Mouse (Mus musculus): ENCODE measurements around the gene Itgb3. TPM values are rescaled to one million over a fixed set of nuclear protein-coding genes. Genes with fewer than 3 reads are reported as not detected.
A peak's percentile ranks its signal among the peaks of the same experiment; 100 is the strongest.

The Itgb3 gene
- polyA plus RNA-seq, 1 experiment from 2014 or later: 0.24 TPM

DNA sequence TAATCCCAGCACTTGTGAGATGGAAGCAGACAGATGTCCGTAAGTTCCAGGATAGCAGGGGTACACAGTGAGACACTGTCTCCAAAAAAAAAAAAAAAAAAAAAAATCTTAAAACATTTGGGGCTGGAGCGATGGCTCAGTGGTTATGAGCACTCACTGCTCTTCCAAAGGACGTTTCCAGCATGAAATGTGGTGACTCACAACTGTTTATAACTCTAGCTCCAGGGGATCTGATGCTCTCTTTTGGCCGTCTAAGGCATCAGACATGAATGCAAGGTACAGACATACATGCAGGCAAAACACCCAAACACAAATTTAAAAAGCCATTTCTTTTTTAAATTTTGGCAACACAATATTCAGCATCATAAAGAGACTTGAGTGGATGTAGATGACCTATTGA lies 65.6 kb downstream of the Itgb3 start:
- Histone ChIP-seq H3K27me3 (replicated peaks; ENCODE audit: control insufficient read depth, insufficient read depth, low read length) (no peaks in the 10 kb centered on the region), H3K4me2 (ENCODE audit: low read length) (no peak overlapping the region), H3K9ac (ENCODE audit: low read length) (no peak overlapping the region), H3K4me1 (ENCODE audit: control insufficient read depth, insufficient read depth, low read length) (no peaks in the 10 kb centered on the region), H3K27ac (ENCODE audit: low read depth, low read length) (no peak overlapping the region), H3K36me3 (ENCODE audit: control insufficient read depth, insufficient read depth, low read length) (no peaks in the 10 kb centered on the region), H3K9me3 (replicated peaks; ENCODE audit: control insufficient read depth, low read length) (no peaks in the 10 kb centered on the region), H3K4me3 (ENCODE audit: low read depth, low read length) (no peak overlapping the region)
- ATAC-seq: no peak
- 78% methylated on average over 4 of the region's 4 CpGs for WGBS
- no peak for DNase-seq (ENCODE audit: low spot score)

DNA sequence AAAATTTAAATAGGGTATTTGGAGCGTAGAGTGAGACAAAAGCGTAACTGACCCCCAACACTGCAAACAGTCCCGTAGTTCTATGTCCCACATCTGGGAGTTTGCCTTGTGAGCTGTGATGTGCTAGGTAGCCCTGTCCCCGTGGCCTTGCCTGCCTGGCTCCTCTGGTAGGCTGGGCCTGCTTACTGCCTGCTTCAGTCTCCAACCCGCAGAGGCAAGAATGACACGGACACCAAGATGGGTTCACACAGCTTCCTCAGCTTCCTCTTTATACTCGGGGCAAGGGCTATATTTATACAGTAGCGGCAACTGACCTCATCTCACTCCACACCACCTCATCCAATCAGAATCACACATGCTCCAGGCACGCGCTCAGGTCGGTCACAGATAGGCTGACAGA lies 67.0 kb downstream of the Itgb3 start:
- no peak overlapping the region for H3K9ac ChIP-seq (ENCODE audit: low read length)
- WGBS: 94% methylated on average over 11 of the region's 11 CpGs
- H3K36me3 ChIP-seq (ENCODE audit: control insufficient read depth, insufficient read depth, low read length): no peaks in the 10 kb centered on the region
- no peak overlapping the region for H3K4me2 ChIP-seq (ENCODE audit: low read length)
- no peak overlapping the region for H3K4me3 ChIP-seq (ENCODE audit: low read depth, low read length)
- DNase-seq (ENCODE audit: low spot score) (no peak), ATAC-seq (no peak)
- H3K9me3 ChIP-seq (replicated peaks; ENCODE audit: control insufficient read depth, low read length): no peaks in the 10 kb centered on the region
- no peak overlapping the region for H3K27ac ChIP-seq (ENCODE audit: low read depth, low read length)
- no peaks in the 10 kb centered on the region for H3K4me1 ChIP-seq (ENCODE audit: control insufficient read depth, insufficient read depth, low read length)
- H3K27me3 ChIP-seq (replicated peaks; ENCODE audit: control insufficient read depth, insufficient read depth, low read length): no peaks in the 10 kb centered on the region

DNA sequence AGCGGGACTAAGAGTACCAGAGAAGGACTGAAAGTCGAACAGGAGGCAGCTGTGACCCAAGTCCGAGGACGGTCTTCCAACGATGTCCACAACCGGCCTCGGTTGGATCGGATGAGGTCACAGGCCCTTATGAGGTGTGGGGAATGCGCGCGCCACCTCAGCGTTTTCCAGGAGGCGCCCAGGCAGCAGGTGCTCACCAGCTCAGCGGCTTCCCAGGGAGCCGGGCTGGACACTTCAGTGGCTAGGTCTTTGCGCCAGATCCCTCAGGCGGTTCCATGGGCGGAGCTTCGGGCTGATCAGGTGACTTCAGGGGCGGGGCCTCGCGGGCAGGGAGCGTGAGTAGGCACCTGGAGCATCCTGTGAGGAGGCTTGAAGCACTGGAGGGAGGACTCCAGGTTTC lies 77.7 kb downstream of the Itgb3 start, which contains the start of gene Gm11639:
Gene Gm11639 (plus strand): TSS at position 160 of the 400 bp plus-strand sequence.
- H3K4me3 ChIP-seq (ENCODE audit: low read depth, low read length): no peak within 1 kb of the TSS
- WGBS: 33% methylated on average over 23 of the region's 23 CpGs

DNA sequence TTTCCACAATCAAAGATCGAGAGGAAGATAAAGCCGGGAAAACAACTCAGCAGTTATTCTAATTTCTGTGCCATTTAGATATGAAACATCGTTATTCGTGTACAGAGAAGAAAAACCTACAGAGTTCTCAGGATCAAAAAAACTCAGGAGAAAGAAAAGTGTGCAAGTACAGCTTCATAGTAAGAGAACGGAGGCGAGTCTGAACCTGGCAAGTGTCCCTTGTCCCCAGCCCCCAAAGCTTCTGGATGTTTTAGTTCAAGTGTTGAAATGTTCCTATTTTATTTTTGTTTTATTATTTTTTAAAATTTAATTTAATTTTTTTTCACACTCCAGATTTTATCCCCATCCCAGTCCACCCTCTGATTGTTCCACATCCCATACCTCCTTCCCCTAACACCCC lies 85.4 kb downstream of the Itgb3 start:
- no peaks in the 10 kb centered on the region for H3K4me1 ChIP-seq (ENCODE audit: control insufficient read depth, insufficient read depth, low read length)
- WGBS: 89% methylated on average over 6 of the region's 6 CpGs
- no peak overlapping the region for H3K4me3 ChIP-seq (ENCODE audit: low read depth, low read length)
- H3K9ac ChIP-seq (ENCODE audit: low read length): no peak overlapping the region
- H3K9me3 ChIP-seq (replicated peaks; ENCODE audit: control insufficient read depth, low read length): no peaks in the 10 kb centered on the region
- no peaks in the 10 kb centered on the region for H3K36me3 ChIP-seq (ENCODE audit: control insufficient read depth, insufficient read depth, low read length)
- H3K4me2 ChIP-seq (ENCODE audit: low read length): no peak overlapping the region
- DNase-seq (ENCODE audit: low spot score) (no peak), ATAC-seq (no peak)
- no peak overlapping the region for H3K27ac ChIP-seq (ENCODE audit: low read depth, low read length)
- no peaks in the 10 kb centered on the region for H3K27me3 ChIP-seq (replicated peaks; ENCODE audit: control insufficient read depth, insufficient read depth, low read length)

More for the DNA sequence above, 77.7 kb downstream of the Itgb3 start, which contains the start of gene Gm11639:
- H3K4me1 ChIP-seq (ENCODE audit: control insufficient read depth, insufficient read depth, low read length): no peaks in the 10 kb centered on the region
- H3K27me3 ChIP-seq (replicated peaks; ENCODE audit: control insufficient read depth, insufficient read depth, low read length): no peaks in the 10 kb centered on the region
- no peaks in the 10 kb centered on the region for H3K36me3 ChIP-seq (ENCODE audit: control insufficient read depth, insufficient read depth, low read length)
- no peaks in the 10 kb centered on the region for H3K9me3 ChIP-seq (replicated peaks; ENCODE audit: control insufficient read depth, low read length)
- no peak within 1 kb of the TSS for H3K9ac ChIP-seq (ENCODE audit: low read length)
- peak within 1 kb of the TSS; percentile 21; the same call in 1 of the 2 replicates for H3K4me2 ChIP-seq (ENCODE audit: low read length)
- ATAC-seq (no peak), DNase-seq (ENCODE audit: low spot score) (no peak)
- H3K27ac ChIP-seq (ENCODE audit: low read depth, low read length): no peak within 1 kb of the TSS

DNA sequence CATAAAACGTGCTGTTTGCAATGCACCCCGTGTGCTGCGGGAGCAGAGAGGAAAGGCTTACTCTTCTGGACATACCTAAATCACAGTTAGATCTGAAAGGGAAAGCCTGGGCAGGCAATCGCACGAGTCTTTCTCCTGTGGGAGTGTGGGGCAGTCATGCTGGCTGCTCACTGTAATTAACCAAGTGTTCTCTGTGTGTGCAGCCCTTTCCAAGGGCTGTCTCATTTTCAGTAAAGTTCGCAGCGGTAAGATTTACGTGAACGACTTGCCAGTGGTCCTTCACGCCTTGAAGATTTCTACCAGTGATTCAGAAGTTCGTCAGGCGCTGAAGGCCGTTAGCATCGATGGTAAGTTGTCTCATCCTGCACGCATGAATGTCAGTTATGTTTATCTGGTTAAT lies 96.3 kb downstream of the Itgb3 start:
- Histone ChIP-seq H3K9ac (ENCODE audit: low read length) (no peak overlapping the region), H3K27me3 (replicated peaks; ENCODE audit: control insufficient read depth, insufficient read depth, low read length) (no peaks in the 10 kb centered on the region), H3K36me3 (ENCODE audit: control insufficient read depth, insufficient read depth, low read length) (no peaks in the 10 kb centered on the region), H3K4me1 (ENCODE audit: control insufficient read depth, insufficient read depth, low read length) (no peaks in the 10 kb centered on the region), H3K27ac (ENCODE audit: low read depth, low read length) (no peak overlapping the region), H3K4me2 (ENCODE audit: low read length) (no peak overlapping the region), H3K4me3 (ENCODE audit: low read depth, low read length) (no peak overlapping the region), H3K9me3 (replicated peaks; ENCODE audit: control insufficient read depth, low read length) (no peaks in the 10 kb centered on the region)
- WGBS: 62% methylated on average over 15 of the region's 15 CpGs
- DNase-seq (ENCODE audit: low spot score) (no peak), ATAC-seq (no peak)

DNA sequence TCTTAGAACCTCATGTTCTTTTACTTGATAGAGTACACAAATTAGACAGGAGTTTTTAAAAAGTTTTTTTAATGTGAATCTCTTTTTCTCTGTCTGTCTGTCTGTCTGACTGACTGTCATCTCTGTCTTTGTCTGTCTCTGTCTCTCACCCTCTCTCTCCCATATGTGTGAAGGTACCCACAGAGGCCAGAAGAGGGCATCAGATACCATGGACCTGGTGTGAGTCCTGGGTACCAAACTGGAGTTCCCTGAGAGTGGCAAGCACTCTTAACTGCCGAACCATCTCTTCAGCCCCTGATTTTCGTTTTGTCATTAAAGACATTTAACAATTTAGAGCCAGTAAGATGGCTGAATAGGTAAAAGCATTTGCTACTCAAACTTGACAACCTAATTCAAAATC lies 99.3 kb downstream of the Itgb3 start:
- Histone ChIP-seq H3K9me3 (replicated peaks; ENCODE audit: control insufficient read depth, low read length) (no peaks in the 10 kb centered on the region), H3K4me1 (ENCODE audit: control insufficient read depth, insufficient read depth, low read length) (no peaks in the 10 kb centered on the region), H3K4me2 (ENCODE audit: low read length) (no peak overlapping the region), H3K27me3 (replicated peaks; ENCODE audit: control insufficient read depth, insufficient read depth, low read length) (no peaks in the 10 kb centered on the region), H3K36me3 (ENCODE audit: control insufficient read depth, insufficient read depth, low read length) (no peaks in the 10 kb centered on the region), H3K9ac (ENCODE audit: low read length) (no peak overlapping the region), H3K4me3 (ENCODE audit: low read depth, low read length) (no peak overlapping the region), H3K27ac (ENCODE audit: low read depth, low read length) (no peak overlapping the region)
- ATAC-seq: no peak
- DNase-seq (ENCODE audit: low spot score): no peak
- WGBS: 56% methylated on average over 2 of the region's 2 CpGs

Other genes starting within 250 kb of the Itgb3 start
- 26.3 and 32.3 TPM in 2 replicates for gene Kansl1, start 139.1 kb upstream of the Itgb3 start, polyA plus RNA-seq (2014; fragmentation: Nextera tagmentation; extraction: Ambion mirVana)
- 50.2 and 50.4 TPM in 2 replicates for gene Cdc27, start 57.4 kb upstream of the Itgb3 start, polyA plus RNA-seq (2014; fragmentation: Nextera tagmentation; extraction: Ambion mirVana)
- 1.7 and 3.0 TPM in 2 replicates for gene Myl4, start 57.3 kb upstream of the Itgb3 start, polyA plus RNA-seq (2014; fragmentation: Nextera tagmentation; extraction: Ambion mirVana)
- not detected in 2 replicates for gene Gm11639, start 77.7 kb downstream of the Itgb3 start, polyA plus RNA-seq (2014; fragmentation: Nextera tagmentation; extraction: Ambion mirVana)

Measured in forebrain, embryonic 14.5 days (tissue).